ENCODE assay signal across 26 mouse cellular contexts in the genomic region with DNA sequence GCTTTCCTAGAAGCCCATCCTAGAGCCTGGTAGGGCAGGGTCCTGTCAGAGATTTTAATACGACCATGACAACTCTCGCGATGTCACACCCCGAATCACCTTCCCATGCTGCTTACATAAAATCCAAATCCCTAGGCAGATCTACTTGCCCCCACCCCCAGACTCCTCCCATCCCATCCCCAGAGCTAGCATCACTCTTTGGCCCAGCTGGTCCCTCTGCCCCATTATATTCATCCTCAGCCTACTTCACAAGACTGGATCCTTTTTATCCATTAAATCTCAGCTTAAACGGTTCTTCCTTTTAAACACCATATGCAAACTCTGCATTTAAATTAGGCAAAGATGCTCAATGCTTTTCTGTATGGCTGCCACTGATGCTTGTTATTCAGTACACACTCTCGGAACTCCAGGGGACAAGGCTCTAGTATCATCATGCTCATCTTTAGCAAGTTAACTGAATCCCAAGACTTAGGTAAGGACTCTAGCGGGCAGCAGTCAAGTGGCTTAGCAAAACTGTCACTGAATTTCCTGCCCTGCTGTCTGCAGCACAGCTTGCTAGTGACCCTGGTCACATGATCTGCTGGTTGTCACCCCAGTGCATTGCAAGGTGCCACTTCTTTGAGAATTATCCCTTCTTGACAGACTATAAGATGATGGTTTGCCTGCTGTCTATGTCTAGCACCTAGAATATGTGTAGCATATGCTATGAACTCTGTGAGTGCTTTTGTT. TPM values are rescaled to one million over a fixed set of nuclear protein-coding genes. Genes with fewer than 3 reads are reported as not detected.
DNase-seq lines count a peak whose midpoint lies in the region; ATAC-seq and TF ChIP-seq lines count a peak whose summit lies in the region.
"Had no signal": no experiment of that assay in that cellular context is flagged by ENCODE, and none has a peak within 500 bp of the region (broad histone marks: within the 10 kb centered on the region; RNA-seq: fewer than 3 reads in every experiment).

No protein-coding gene starts in this region.

- H3K9me3 ChIP-seq in midbrain, embryonic 11.5 days (ENCODE audit: control insufficient read depth, low read length) = no peaks in the 10 kb centered on the region; the same call in 1 of the 2 replicates
- no peaks in the 10 kb centered on the region for H3K9me3 ChIP-seq in midbrain, postnatal 0 days (ENCODE audit: low read length)
- H3K9me3 ChIP-seq in forebrain, embryonic 15.5 days = no peaks in the 10 kb centered on the region
- H3K9me3 ChIP-seq: embryonic facial prominence, embryonic 13.5 days; heart, embryonic 10.5 days; hindbrain, embryonic 12.5 days had no signal

- H3K4me1 ChIP-seq in midbrain, embryonic 11.5 days (ENCODE audit: control insufficient read depth, insufficient read depth, low read length) = no peaks in the 10 kb centered on the region
- H3K4me1 ChIP-seq in midbrain, postnatal 0 days (ENCODE audit: insufficient read depth, low read length) = no peaks in the 10 kb centered on the region
- peaks cover 10% of the 10 kb centered on the region for H3K4me1 ChIP-seq in forebrain, embryonic 15.5 days
- H3K4me1 ChIP-seq: embryonic facial prominence, embryonic 13.5 days; heart, embryonic 10.5 days; hindbrain, embryonic 12.5 days had no signal

- no peak for TF ChIP-seq CTCF in midbrain, postnatal 0 days (IDR thresholded peaks at IDR 0.05)
- no peak for TF ChIP-seq CTCF in brain, embryonic 14.5 days (IDR thresholded peaks at IDR 0.05; ENCODE audit: borderline replicate concordance, extremely low read depth, insufficient read depth, insufficient read length)

- peak; percentile 44; the same call in 1 of the 2 replicates for ATAC-seq in frontal cortex, adult (ENCODE audit: low TSS enrichment)
- ATAC-seq in midbrain, embryonic 11.5 days (ENCODE audit: low FRiP score) = no peak
- no peak for ATAC-seq in midbrain, postnatal 0 days (ENCODE audit: low FRiP score)
- peak; percentile 69 for ATAC-seq in forebrain, embryonic 15.5 days (replicated peaks)
- ATAC-seq: activated CD4-positive, CD25-positive, alpha-beta regulatory T cell, adult 4 months; hindbrain, embryonic 16.5 days; inflammation-experienced regulatory T-cells, adult 6 months; intestine, postnatal 0 days; Patski had no signal

- no peaks in the 10 kb centered on the region for H3K36me3 ChIP-seq in midbrain, embryonic 11.5 days (ENCODE audit: control insufficient read depth, insufficient read depth, low read length)
- H3K36me3 ChIP-seq in midbrain, postnatal 0 days (ENCODE audit: insufficient read depth, low read length) = no peaks in the 10 kb centered on the region
- H3K36me3 ChIP-seq in forebrain, embryonic 15.5 days = no peaks in the 10 kb centered on the region
- H3K36me3 ChIP-seq: embryonic facial prominence, embryonic 13.5 days; heart, embryonic 10.5 days; hindbrain, embryonic 12.5 days had no signal

- H3K4me2 ChIP-seq in midbrain, embryonic 11.5 days = no peak overlapping the region
- no peak overlapping the region for H3K4me2 ChIP-seq in midbrain, postnatal 0 days (ENCODE audit: low read depth, low read length, poor library complexity, severe bottlenecking)
- H3K4me2 ChIP-seq in forebrain, embryonic 15.5 days (replicated peaks) = no peak overlapping the region
- H3K4me2 ChIP-seq: embryonic facial prominence, embryonic 13.5 days; hindbrain, embryonic 12.5 days had no signal

- H3K27me3 ChIP-seq in midbrain, embryonic 11.5 days (ENCODE audit: control insufficient read depth, insufficient read depth, low read length) = no peaks in the 10 kb centered on the region
- no peaks in the 10 kb centered on the region for H3K27me3 ChIP-seq in midbrain, postnatal 0 days (ENCODE audit: insufficient read depth, low read length)
- H3K27me3 ChIP-seq in forebrain, embryonic 15.5 days = no peaks in the 10 kb centered on the region
- H3K27me3 ChIP-seq: CH12.LX; embryonic facial prominence, embryonic 13.5 days; hindbrain, embryonic 12.5 days; Patski had no signal

- WGBS in midbrain, embryonic 11.5 days = 76% methylated on average over 7 of the region's 7 CpGs
- WGBS in midbrain, postnatal 0 days = 61% methylated on average over 7 of the region's 7 CpGs
- 68% methylated on average over 7 of the region's 7 CpGs for WGBS in forebrain, embryonic 15.5 days

- DNase-seq in frontal cortex, postnatal 25 days (ENCODE audit: low spot score in 2 of 2) = no peak
- peak; percentile 69 for DNase-seq in midbrain, embryonic 11.5 days (ENCODE audit: low spot score, missing footprints)
- no peak for DNase-seq in midbrain, postnatal 0 days (ENCODE audit: low spot score)
- DNase-seq in brain, embryonic 14.5 days (ENCODE audit: low read depth) = peak; percentile 57
- DNase-seq in urinary bladder, adult 2 months (ENCODE audit: low spot score) = no peak
- DNase-seq in kidney, postnatal 4 days = no peak
- DNase-seq: adrenal gland, adult 2 months; adrenal gland, postnatal 25 days; cerebellum, adult 18-20 months; cerebellum, adult 9-11 months; cerebellum, postnatal 36 days; gastrocnemius, adult 2 months; gastrocnemius, postnatal 25 days; heart, postnatal 10 days; heart, postnatal 4 days had no signal

- H3K9ac ChIP-seq in midbrain, embryonic 11.5 days (ENCODE audit: low read length) = no peak overlapping the region
- H3K9ac ChIP-seq in midbrain, postnatal 0 days (replicated peaks; ENCODE audit: low read length, poor library complexity, severe bottlenecking) = no peak overlapping the region
- no peak overlapping the region for H3K9ac ChIP-seq in forebrain, embryonic 15.5 days (replicated peaks)
- H3K9ac ChIP-seq: embryonic facial prominence, embryonic 13.5 days; hindbrain, embryonic 12.5 days had no signal

- H3K4me3 ChIP-seq in midbrain, embryonic 11.5 days (ENCODE audit: low read depth, low read length) = no peak overlapping the region
- H3K4me3 ChIP-seq in midbrain, postnatal 0 days (ENCODE audit: low read depth, low read length) = no peak overlapping the region
- no peak overlapping the region for H3K4me3 ChIP-seq in forebrain, embryonic 15.5 days
- H3K4me3 ChIP-seq: embryonic facial prominence, embryonic 13.5 days; gastrocnemius, adult 2 months; heart, embryonic 10.5 days; hindbrain, embryonic 12.5 days had no signal

- TF ChIP-seq POLR2A in brain, embryonic 14.5 days (IDR thresholded peaks at IDR 0.05; ENCODE audit: borderline replicate concordance, extremely low read depth, insufficient read depth, insufficient read length, poor library complexity, severe bottlenecking) = no peak

- no peak overlapping the region for H3K27ac ChIP-seq in midbrain, embryonic 11.5 days (ENCODE audit: low read depth, low read length)
- H3K27ac ChIP-seq in midbrain, postnatal 0 days (ENCODE audit: low read depth, low read length) = no peak overlapping the region
- peak overlapping the region; percentile 51 for H3K27ac ChIP-seq in forebrain, embryonic 15.5 days (replicated peaks)
- H3K27ac ChIP-seq: embryonic facial prominence, embryonic 13.5 days; gastrocnemius, adult 2 months; heart, embryonic 10.5 days; hindbrain, embryonic 12.5 days had no signal

RNA-seq across cellular contexts. Expression of gene Usp46, which starts 45.9 kb away (rescaled TPM):
- polyA plus RNA-seq in midbrain, embryonic 11.5 days (2014; fragmentation: Nextera tagmentation; extraction: Ambion mirVana) = 35.6 and 38.1 TPM in 2 replicates
- total RNA-seq in midbrain, postnatal 0 days (2014; rRNA removed) = 54.3 and 55.6 TPM in 2 replicates
- polyA plus RNA-seq in midbrain, postnatal 0 days (2015; fragmentation: Nextera tagmentation; extraction: Ambion mirVana) = 34.9 and 36.2 TPM in 2 replicates
- 17.2 and 24.4 TPM in 2 replicates for polyA plus RNA-seq in brain, embryonic 14.5 days (2012; rRNA removed)
- 28.0 and 29.0 TPM in 2 replicates for polyA plus RNA-seq in forebrain, embryonic 15.5 days (2015; fragmentation: Nextera tagmentation; extraction: Ambion mirVana)
- polyA plus RNA-seq in urinary bladder, adult 2 months (2012; rRNA removed) = 19.9 and 20.2 TPM in 2 replicates

Comparison
In these comparisons a context has a peak if more than half of its experiments do, and no peak if none do; other contexts are left out.
1. DNase-seq: peak in midbrain, embryonic 11.5 days (single experiment) and brain, embryonic 14.5 days (single experiment); none in frontal cortex, postnatal 25 days (0 of 2), midbrain, postnatal 0 days (single experiment), urinary bladder, adult 2 months (single experiment) and kidney, postnatal 4 days (0 of 2).
2. ATAC-seq: peak in frontal cortex, adult (single experiment) and forebrain, embryonic 15.5 days (single experiment); none in midbrain, embryonic 11.5 days (single experiment) and midbrain, postnatal 0 days (single experiment).